Mouse (Mus musculus) neural tube, embryonic 15.5 days (tissue): ENCODE results near the gene Klhl8. TPM values are rescaled to one million over a fixed set of nuclear protein-coding genes. Genes with fewer than 3 reads are reported as not detected.

Source experiments
- ATAC-seq: fragments of 200-750 bp; cut with Nextera tagmentation; 2 replicates; pipeline ENCODE4 v1.8.0; 2017; ENCODE audit warnings: mild to moderate bottlenecking, moderate TSS enrichment, moderate library complexity; ENCODE audit not compliant: low FRiP score
- H3K27ac ChIP-seq: fragments of 300-500 bp; sonication (generic); replicated peaks from 2 replicates; pipeline ENCODE4 v1.5.1; 2015; ENCODE audit warnings: mild to moderate bottlenecking, inconsistent platforms
- H3K27me3 ChIP-seq: fragments of 300-500 bp; sonication (generic); replicated peaks from 2 replicates; pipeline ENCODE4 v1.6.1; 2015; ENCODE audit warnings: inconsistent platforms
- H3K36me3 ChIP-seq: fragments of 300-500 bp; sonication (generic); 2 replicates; pipeline ENCODE4 v1.6.1; 2015; ENCODE audit warnings: inconsistent platforms
- H3K4me1 ChIP-seq: fragments of 300-500 bp; sonication (generic); 2 replicates; pipeline ENCODE4 v1.6.1; 2015; ENCODE audit warnings: inconsistent platforms
- H3K4me2 ChIP-seq: fragments of 300-500 bp; sonication (generic); 2 replicates; pipeline ENCODE4 v1.6.1; 2015; ENCODE audit warnings: inconsistent platforms, mild to moderate bottlenecking, moderate library complexity
- H3K4me3 ChIP-seq: fragments of 300-500 bp; sonication (generic); replicated peaks from 2 replicates; pipeline ENCODE4 v1.5.1; 2015; ENCODE audit warnings: mild to moderate bottlenecking, inconsistent platforms
- H3K9ac ChIP-seq: fragments of 300-500 bp; sonication (generic); replicated peaks from 2 replicates; pipeline ENCODE4 v1.6.1; 2015; ENCODE audit warnings: mild to moderate bottlenecking, inconsistent platforms
- H3K9me3 ChIP-seq: fragments of 300-500 bp; sonication (generic); replicated peaks from 2 replicates; pipeline ENCODE4 v1.6.1; 2016; ENCODE audit warnings: inconsistent platforms
- WGBS: fragments of 180-500 bp; shearing (Covaris S2); methylation state at CpG from one replicate; pipeline ENCODE4 v1.1.7; 2015; ENCODE audit warnings: mixed read lengths; 5-methylcytosine and 5-hydroxymethylcytosine counted together
- polyA plus RNA-seq: library from polyadenylated mRNA; unstranded; fragments of >200 nt; fragmentation: Nextera tagmentation; extraction: Ambion mirVana; gene quantifications from 2 replicates; pipeline ENCODE4 v1.2.1, GENCODE M21; 2015

Gene Klhl8
- polyA plus RNA-seq, 1 experiment from 2014 or later, result 38.1 TPM

DNA sequence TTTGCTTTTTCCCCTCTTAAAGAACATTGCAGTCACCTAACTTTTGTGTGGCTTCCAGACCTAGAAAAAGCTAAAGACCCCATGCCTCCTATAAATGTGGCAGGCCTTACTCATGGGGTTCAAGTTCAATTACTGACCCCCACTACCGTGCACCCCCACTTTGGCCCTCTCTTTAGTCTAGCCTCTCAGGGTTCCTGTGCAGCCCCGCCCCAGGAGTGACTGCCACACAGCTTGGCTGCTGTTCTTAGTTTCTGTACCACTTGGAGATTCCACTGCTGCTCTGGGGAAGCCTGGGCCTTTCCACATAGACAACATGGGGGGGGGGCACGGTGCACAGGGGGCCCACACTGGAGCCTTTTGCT is 71.8 kb downstream of the Klhl8 start:
- Histone ChIP-seq H3K9me3 (no peaks in the 10 kb centered on the region), H3K4me3 (no peak overlapping the region), H3K36me3 (no peaks in the 10 kb centered on the region), H3K4me1 (peaks cover 15% of the 10 kb centered on the region), H3K27ac (no peak overlapping the region; the same call in 1 of the 2 replicates), H3K4me2 (no peak overlapping the region), H3K27me3 (no peaks in the 10 kb centered on the region), H3K9ac (0 out of 2 replicates have a peak overlapping the region, but pooled peaks have one; percentile 7)
- ATAC-seq, result no peak
- WGBS, result 84% methylated on average over 3 of the region's 3 CpGs

DNA sequence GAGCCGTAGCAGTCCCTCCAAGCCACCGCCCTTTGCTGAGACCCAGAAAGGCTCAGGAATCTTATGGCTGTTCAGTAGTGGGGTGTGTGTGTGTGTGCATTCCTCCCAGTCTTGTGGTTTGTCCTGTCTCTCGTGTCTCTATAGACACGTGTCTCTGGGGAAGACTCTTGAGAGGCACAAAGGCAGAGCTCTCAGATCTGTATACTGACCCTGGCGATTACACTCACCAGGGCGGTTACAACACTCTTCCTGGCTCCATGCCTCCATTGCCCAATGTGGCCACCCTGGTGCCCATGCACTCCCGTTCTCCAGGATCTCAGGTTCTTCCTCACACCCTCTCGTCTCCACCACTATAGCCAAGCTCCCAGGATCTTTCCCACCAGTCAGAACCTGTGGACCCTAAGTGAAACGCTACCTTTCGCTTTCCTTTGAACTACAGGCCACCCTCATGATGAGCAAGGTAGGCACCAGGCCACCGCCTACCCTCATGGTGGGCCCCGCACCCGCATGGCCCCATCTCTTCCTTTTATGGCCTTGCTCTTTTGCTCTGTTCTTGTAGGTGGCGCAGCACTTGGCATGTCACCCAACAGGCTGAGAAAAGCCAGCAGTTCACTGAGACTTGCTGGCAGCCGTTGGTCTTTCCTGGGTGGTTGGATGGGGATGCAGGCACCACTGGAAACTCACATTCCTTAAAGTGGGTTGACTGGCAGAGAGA is 72.4 kb downstream of the Klhl8 start:
- no peaks in the 10 kb centered on the region for H3K27me3 ChIP-seq
- 0 out of 2 replicates have a peak, but pooled peaks cover 3% of the 10 kb centered on the region for H3K36me3 ChIP-seq
- H3K4me2 ChIP-seq, result no peak overlapping the region
- WGBS, result 92% methylated on average over 15 of the region's 15 CpGs
- no peak overlapping the region for H3K9ac ChIP-seq
- ATAC-seq, result no peak
- peaks cover 15% of the 10 kb centered on the region for H3K4me1 ChIP-seq
- H3K27ac ChIP-seq, result no peak overlapping the region
- no peak overlapping the region for H3K4me3 ChIP-seq
- no peaks in the 10 kb centered on the region for H3K9me3 ChIP-seq

DNA sequence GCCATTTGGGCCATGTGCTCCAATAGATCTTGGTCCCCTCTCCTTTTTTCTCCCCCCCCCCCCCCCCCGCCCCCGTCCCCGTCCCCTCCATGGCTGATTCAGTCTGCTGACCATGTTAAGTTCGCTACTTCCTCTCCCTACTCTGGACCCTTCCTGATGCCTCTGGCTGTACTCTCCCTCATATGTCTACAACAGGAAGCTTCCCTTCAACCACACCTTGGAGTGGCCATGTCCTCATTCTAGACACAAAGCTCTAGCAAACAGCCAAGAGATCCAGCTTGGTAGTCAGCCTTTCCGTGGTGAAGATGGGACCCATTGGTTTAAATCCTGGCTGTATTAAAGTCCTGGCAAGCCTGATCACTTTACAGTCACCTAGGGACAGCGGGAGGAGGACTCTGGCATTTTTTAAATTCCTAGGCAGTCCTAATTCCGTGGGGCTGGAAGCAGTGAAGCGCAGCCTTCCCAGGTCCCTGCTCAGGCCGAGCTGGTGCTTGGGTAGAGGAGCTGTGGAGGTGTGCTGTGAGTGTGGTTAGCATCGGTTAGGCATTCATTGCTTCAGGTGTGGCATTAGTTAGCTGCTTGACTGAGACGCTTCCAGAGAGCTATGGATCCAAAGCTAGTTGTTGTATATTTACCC is 74.8 kb downstream of the Klhl8 start:
- Histone ChIP-seq H3K4me1 (peaks cover 15% of the 10 kb centered on the region), H3K9me3 (no peaks in the 10 kb centered on the region), H3K9ac (no peak overlapping the region), H3K4me2 (no peak overlapping the region), H3K4me3 (no peak overlapping the region), H3K27ac (no peak overlapping the region; the same call in 1 of the 2 replicates), H3K27me3 (no peaks in the 10 kb centered on the region), H3K36me3 (0 out of 2 replicates have a peak, but pooled peaks cover 3% of the 10 kb centered on the region)
- 71% methylated on average over 9 of the region's 11 CpGs for WGBS
- ATAC-seq, result no peak

DNA sequence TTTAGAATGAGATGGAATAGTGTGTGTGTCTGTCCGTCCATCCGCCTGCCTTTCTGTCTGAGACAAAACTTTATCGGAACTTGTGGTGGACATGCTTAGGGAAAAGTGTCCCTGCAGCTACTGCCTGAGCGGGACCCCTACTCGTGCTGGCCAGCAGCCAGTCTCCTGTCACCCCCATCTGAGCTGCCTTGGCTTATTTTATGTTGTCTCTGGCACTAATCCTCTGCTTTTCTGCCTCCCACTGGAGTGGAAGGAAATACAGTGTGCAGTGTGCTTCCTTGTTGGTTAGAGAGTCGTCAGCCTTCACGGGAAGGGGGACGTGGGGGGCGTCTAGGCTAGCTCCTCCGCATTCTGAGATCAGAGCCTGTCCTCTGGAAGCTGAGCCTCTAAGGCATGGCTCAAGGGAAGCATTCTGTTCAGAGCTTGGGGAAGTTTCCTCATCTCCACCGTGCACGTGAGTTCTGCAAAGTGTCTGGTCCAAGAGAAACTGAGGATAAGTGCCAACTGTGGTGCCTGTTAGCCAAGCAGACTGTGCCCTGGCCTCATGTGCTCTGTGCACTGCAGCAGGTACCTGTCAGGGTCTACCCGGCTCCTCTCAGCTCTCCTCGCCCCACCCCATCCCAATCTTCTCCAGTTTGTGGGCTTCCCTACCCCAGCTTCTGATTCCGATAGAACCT is 75.5 kb downstream of the Klhl8 start:
- 0 out of 2 replicates have a peak, but pooled peaks cover 3% of the 10 kb centered on the region for H3K36me3 ChIP-seq
- WGBS, result 84% methylated on average over 15 of the region's 15 CpGs
- H3K4me2 ChIP-seq, result no peak overlapping the region
- H3K9me3 ChIP-seq, result no peaks in the 10 kb centered on the region
- H3K27me3 ChIP-seq, result no peaks in the 10 kb centered on the region
- no peak overlapping the region for H3K27ac ChIP-seq
- H3K4me3 ChIP-seq, result no peak overlapping the region
- ATAC-seq, result no peak
- H3K9ac ChIP-seq, result no peak overlapping the region
- peaks cover 15% of the 10 kb centered on the region for H3K4me1 ChIP-seq

DNA sequence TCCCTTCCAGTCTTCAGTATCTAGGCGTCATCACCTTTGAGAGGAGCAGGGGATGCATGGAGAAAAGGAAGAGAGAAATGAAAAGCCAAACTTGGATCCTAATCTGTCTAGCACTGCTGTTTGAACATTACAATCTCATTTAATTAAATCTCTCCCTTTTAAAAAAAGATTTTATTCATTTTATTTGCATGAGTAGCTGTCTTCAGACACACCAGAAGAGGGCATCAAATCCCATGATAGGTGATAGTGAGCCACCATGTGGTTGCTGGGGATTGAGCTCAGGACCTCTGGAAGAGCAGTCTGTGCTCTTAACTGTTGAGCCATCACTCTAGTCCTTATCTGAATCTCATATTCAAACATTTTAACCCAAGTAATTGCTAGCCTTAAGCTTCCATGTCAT is 80.2 kb downstream of the Klhl8 start:
- Histone ChIP-seq H3K36me3 (0 out of 2 replicates have a peak, but pooled peaks cover 3% of the 10 kb centered on the region), H3K4me3 (no peak overlapping the region), H3K4me2 (no peak overlapping the region), H3K27me3 (no peaks in the 10 kb centered on the region), H3K27ac (no peak overlapping the region), H3K4me1 (no peaks in the 10 kb centered on the region), H3K9ac (no peak overlapping the region), H3K9me3 (no peaks in the 10 kb centered on the region)
- no peak for ATAC-seq
- whole genome bisulfite sequencing, result 96% methylated on average over 1 of the region's 1 CpGs

GRCm38 (mm10) chr5:103829158-103829557 is 81.9 kb downstream of the Klhl8 start:
- H3K36me3 ChIP-seq, result 0 out of 2 replicates have a peak, but pooled peaks cover 3% of the 10 kb centered on the region
- no peaks in the 10 kb centered on the region for H3K4me1 ChIP-seq
- H3K4me3 ChIP-seq, result no peak overlapping the region
- WGBS, result 82% methylated on average over 12 of the region's 12 CpGs
- H3K9ac ChIP-seq, result no peak overlapping the region
- H3K4me2 ChIP-seq, result no peak overlapping the region
- H3K27me3 ChIP-seq, result no peaks in the 10 kb centered on the region
- H3K9me3 ChIP-seq, result no peaks in the 10 kb centered on the region
- H3K27ac ChIP-seq, result no peak overlapping the region
- ATAC-seq, result no peak

- H3K36me3 ChIP-seq, result no peaks in the 10 kb centered on the region
- 86% methylated on average over 8 of the region's 8 CpGs for WGBS
- no peak overlapping the region for H3K4me3 ChIP-seq
- no peaks in the 10 kb centered on the region for H3K9me3 ChIP-seq
- H3K4me1 ChIP-seq, result no peaks in the 10 kb centered on the region
- H3K27me3 ChIP-seq, result no peaks in the 10 kb centered on the region
- no peak overlapping the region for H3K27ac ChIP-seq
- no peak overlapping the region for H3K4me2 ChIP-seq
- ATAC-seq, result no peak
- H3K9ac ChIP-seq, result no peak overlapping the region
Measured at GRCm38 (mm10) chr5:103828729-103829128, 82.3 kb downstream of the Klhl8 start.

- Histone ChIP-seq H3K9me3 (no peaks in the 10 kb centered on the region), H3K4me2 (no peak overlapping the region), H3K27ac (no peak overlapping the region), H3K27me3 (no peaks in the 10 kb centered on the region), H3K4me1 (no peaks in the 10 kb centered on the region), H3K9ac (no peak overlapping the region), H3K36me3 (no peaks in the 10 kb centered on the region), H3K4me3 (no peak overlapping the region)
- 90% methylated on average over 21 of the region's 21 CpGs for WGBS
- no peak for ATAC-seq
Measured at GRCm38 (mm10) chr5:103828304-103828703, 82.8 kb downstream of the Klhl8 start.

DNA sequence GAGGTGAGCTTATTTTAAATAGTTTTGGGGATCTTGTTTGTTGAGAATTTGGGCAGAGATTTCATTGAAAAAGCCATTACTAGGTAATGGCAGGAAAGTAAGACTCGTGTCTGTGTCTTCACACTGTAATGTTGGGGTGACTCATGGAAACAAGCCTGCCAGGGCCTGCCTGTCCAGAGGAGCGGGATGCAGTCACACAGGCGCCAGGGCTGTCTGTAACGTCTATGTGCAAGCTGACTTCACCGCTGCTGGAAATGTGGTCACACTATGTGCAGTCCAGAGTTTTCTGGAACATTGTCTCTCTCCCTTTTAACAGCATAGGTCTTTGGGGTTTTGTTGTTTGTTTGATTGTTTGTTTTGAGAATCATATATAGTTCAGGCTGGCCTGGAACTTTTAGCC is 88.1 kb downstream of the Klhl8 start:
- no peaks in the 10 kb centered on the region for H3K27me3 ChIP-seq
- H3K9me3 ChIP-seq, result no peaks in the 10 kb centered on the region
- H3K27ac ChIP-seq, result no peak overlapping the region
- no peak overlapping the region for H3K4me3 ChIP-seq
- no peak overlapping the region for H3K9ac ChIP-seq
- H3K36me3 ChIP-seq, result no peaks in the 10 kb centered on the region
- ATAC-seq, result no peak
- 0 out of 2 replicates have a peak, but pooled peaks cover 5% of the 10 kb centered on the region for H3K4me1 ChIP-seq
- 89% methylated on average over 5 of the region's 5 CpGs for WGBS
- H3K4me2 ChIP-seq, result no peak overlapping the region

DNA sequence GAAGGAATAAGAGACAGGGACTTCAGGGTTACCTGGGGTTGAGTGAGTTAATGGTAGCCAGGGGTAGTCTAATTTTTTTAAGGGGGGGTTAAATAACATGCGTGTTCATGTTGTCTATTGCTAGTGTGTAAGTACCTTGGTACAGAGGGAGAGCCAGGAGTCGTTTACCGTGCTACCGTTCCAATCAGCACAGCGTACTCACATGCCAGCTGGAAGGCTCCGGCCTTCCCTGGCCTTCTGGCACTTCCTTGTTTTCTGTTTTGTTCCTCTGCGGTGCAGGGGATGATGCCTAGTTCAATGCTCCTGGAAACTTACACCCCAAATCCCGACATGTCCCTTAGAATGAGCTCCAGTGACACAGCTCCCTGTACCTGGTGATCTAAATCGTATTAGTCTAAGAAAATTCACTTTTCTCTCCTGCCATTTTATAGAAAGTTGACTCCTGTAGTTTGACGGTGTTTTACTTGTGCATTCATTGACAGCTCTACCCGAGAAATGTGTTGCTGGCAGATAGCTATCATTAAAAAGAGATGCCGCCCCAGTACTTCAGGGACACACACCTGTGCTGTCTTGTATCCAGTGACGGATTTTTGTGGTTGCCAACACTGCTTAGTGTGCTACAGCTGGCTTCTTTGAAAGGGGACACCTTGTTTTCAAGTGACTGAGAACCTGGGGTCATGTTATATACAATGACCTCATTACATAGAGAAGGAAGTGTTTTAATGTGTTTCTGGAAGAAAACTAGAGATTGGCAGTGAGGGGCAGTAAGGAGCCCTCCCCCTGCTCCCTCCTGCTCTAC is 89.4 kb downstream of the Klhl8 start:
- no peak overlapping the region for H3K27ac ChIP-seq
- WGBS, result 86% methylated on average over 13 of the region's 13 CpGs
- no peaks in the 10 kb centered on the region for H3K9me3 ChIP-seq
- H3K9ac ChIP-seq, result no peak overlapping the region
- H3K4me1 ChIP-seq, result 0 out of 2 replicates have a peak, but pooled peaks cover 6% of the 10 kb centered on the region
- no peak overlapping the region for H3K4me2 ChIP-seq
- H3K27me3 ChIP-seq, result no peaks in the 10 kb centered on the region
- no peak overlapping the region for H3K4me3 ChIP-seq
- no peak for ATAC-seq
- H3K36me3 ChIP-seq, result no peaks in the 10 kb centered on the region

DNA sequence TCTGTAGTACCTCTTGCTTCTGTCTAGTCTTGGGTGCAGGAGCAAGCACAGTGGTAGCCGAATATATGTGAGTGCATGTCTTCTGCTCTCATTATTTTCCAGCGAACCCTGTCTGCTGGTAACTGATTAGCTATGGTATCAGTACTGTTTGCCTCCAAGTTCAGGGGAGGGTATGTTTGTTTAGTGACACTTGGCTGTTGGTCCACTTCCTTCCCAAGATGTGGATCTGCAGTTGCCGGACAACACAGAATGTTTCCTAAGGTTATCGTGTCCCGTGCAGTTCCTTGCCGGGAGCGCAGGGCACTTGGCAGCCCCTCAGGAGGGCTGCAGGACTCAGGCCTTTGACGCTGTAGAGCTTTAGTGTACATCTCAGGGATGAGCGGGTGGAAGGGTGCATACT is 90.0 kb downstream of the Klhl8 start:
- H3K27ac ChIP-seq, result no peak overlapping the region
- H3K9me3 ChIP-seq, result no peaks in the 10 kb centered on the region
- H3K36me3 ChIP-seq, result no peaks in the 10 kb centered on the region
- WGBS, result 85% methylated on average over 9 of the region's 9 CpGs
- no peak for ATAC-seq
- no peak overlapping the region for H3K4me2 ChIP-seq
- no peaks in the 10 kb centered on the region for H3K27me3 ChIP-seq
- no peak overlapping the region for H3K9ac ChIP-seq
- 0 out of 2 replicates have a peak, but pooled peaks cover 6% of the 10 kb centered on the region for H3K4me1 ChIP-seq
- no peak overlapping the region for H3K4me3 ChIP-seq
